Mouse (Mus musculus): ENCODE data around the gene Elf3. TPM values are rescaled to one million over a fixed set of nuclear protein-coding genes. Genes with fewer than 3 reads are reported as not detected.
A peak's percentile ranks its signal among the peaks of the same experiment; 100 is the strongest.

Elf3 gene
- 0.59 and 0.67 TPM in 2 replicates for polyA plus RNA-seq (2015; fragmentation: Nextera tagmentation; extraction: Ambion mirVana)

DNA sequence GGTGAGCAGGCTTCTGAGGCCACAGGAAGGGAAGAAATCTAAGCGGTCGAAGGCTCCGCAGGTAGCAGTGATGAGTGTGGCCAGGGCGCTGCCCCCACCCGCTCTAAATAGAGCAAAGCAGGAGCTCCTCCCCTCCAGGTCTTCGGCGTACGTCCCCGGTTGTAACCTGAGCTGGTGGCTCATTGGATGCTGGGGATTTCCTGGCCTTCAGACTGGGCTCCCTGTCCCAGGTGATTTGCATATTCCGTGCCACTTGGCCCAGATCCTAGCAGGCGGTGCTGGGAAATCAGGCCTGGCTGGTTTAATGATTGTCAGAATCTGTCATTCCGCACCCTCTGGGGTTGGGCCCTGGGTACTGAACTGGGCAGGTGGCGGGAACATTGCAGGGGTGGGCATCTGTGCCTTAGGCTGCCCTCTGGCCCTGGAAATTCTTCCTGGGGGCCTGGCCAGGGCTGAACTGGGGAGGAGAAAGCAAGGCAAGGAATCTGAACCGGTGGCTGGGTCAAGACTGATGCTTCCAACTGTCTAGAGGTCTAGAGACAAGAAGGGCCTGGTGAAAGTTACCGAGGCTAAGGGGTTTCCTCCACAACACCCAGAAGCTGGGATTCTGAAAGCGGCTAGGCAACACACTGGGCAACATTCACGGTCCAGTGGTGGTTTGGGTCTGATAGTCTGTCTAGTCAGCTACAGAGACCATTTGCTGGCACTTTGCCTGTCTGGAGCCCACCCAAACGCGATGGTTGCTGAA is at the start of gene Elf3:
Elf3 (minus strand) TSS at position 189 of the 748 bp plus-strand sequence.
- H3K27ac ChIP-seq (ENCODE audit: low read depth): peak within 1 kb of the TSS; percentile 16; the same call in 1 of the 2 replicates
- H3K4me2 ChIP-seq (ENCODE audit: low read depth, low read length): peak within 1 kb of the TSS; percentile 70
- H3K4me3 ChIP-seq (ENCODE audit: low read depth, low read length): peak within 1 kb of the TSS; percentile 31
- peaks cover 7% of the 10 kb centered on the region for H3K36me3 ChIP-seq (replicated peaks; ENCODE audit: insufficient read depth, low read length)
- WGBS (ENCODE audit: insufficient replicate concordance): 33% methylated on average over 19 of the region's 19 CpGs
- no peaks in the 10 kb centered on the region for H3K27me3 ChIP-seq (ENCODE audit: insufficient read depth, low read length)
- ATAC-seq (peak; percentile 96), DNase-seq (peak; percentile 81)
- H3K9ac ChIP-seq (replicated peaks): peak within 1 kb of the TSS; percentile 50
- peaks cover 5% of the 10 kb centered on the region for H3K4me1 ChIP-seq (ENCODE audit: insufficient read depth)
- TF ChIP-seq EP300 (IDR thresholded peaks at IDR 0.05; ENCODE audit: low read depth): no peak
- TF ChIP-seq CTCF (IDR thresholded peaks at IDR 0.05; ENCODE audit: low read depth): no peak
- H3K9me3 ChIP-seq (ENCODE audit: low read length): no peaks in the 10 kb centered on the region

DNA sequence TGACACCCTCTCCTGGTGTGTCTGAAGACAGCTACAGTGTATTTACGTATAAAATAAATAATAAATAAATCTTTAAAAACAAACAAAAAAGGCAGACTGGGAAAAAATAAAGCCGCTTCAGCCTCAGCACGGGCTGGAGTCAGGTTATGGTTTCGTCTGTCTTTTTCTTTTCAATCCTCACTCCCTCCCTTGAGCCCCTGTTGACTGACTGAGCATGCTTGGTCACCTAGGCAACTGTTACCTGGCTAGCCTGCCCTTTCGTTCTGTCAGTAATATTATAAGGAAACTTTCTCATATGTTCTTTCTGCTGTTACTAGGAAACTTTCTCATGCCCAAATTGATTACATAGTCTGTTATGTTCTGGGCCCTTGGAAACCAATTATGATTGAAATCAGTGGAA is 32.5 kb upstream of the Elf3 start:
- DNase-seq (no peak), ATAC-seq (no peak)
- H3K4me1 ChIP-seq (ENCODE audit: insufficient read depth): no peaks in the 10 kb centered on the region
- H3K4me3 ChIP-seq (ENCODE audit: low read depth, low read length): no peak overlapping the region
- H3K4me2 ChIP-seq (ENCODE audit: low read depth, low read length): no peak overlapping the region
- peaks cover 9% of the 10 kb centered on the region; the same call in 1 of the 2 replicates for H3K36me3 ChIP-seq (replicated peaks; ENCODE audit: insufficient read depth, low read length)
- H3K27me3 ChIP-seq (ENCODE audit: insufficient read depth, low read length): no peaks in the 10 kb centered on the region
- TF ChIP-seq CTCF (IDR thresholded peaks at IDR 0.05; ENCODE audit: low read depth) (no peak), EP300 (IDR thresholded peaks at IDR 0.05; ENCODE audit: low read depth) (no peak)
- H3K27ac ChIP-seq (ENCODE audit: low read depth): no peak overlapping the region
- H3K9ac ChIP-seq (replicated peaks): no peak overlapping the region
- H3K9me3 ChIP-seq (ENCODE audit: low read length): no peaks in the 10 kb centered on the region
- 83% methylated on average over 5 of the region's 5 CpGs for WGBS (ENCODE audit: insufficient replicate concordance)

DNA sequence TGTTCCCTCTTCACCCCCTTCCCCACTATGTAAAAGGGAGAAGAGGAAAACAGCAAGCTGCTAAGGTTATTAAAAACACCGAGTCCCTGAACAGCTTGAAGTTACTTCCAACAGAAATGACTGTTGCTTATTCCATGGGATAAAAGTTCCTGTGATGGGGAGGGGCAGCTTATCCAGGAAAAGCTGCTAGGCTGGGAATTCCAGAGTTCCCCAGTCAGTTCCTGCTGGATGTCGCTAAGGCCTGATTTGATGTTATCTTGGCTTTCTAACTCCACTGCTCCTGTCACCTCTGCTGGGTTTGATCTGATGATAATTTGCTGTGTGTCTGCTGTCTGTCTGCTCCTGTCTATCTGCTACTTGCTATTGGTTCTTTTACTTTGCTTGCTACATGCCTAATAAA is 27.9 kb upstream of the Elf3 start:
- H3K36me3 ChIP-seq (replicated peaks; ENCODE audit: insufficient read depth, low read length): no peaks in the 10 kb centered on the region
- TF ChIP-seq CTCF (IDR thresholded peaks at IDR 0.05; ENCODE audit: low read depth): no peak
- no peak for TF ChIP-seq EP300 (IDR thresholded peaks at IDR 0.05; ENCODE audit: low read depth)

DNA sequence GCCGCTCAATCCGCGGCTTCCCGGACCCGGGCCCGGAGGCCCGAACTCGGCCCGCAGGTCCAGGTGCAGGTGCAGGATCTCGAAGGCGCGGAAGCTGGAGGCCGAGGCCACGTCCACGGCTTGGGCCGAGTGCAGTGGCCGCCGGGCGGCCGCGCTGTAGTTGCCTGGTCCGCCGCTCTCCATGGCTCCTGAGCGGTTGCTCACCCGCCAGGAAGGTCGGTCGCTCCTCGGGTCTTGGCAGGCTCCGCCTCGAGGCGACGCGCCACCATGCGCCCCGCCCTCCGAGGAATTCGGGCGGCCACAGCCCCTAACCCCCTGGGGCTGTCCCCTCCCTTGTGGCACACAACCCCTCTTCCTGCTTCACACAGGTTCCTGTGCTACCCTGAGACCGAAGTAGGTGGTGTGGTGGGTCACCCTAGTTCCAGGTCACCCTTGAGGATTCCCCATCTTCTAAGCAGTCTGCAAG is 25.5 kb upstream of the Elf3 start, which contains the start of gene Rnpep:
Rnpep (minus strand) TSS at position 259 of the 466 bp plus-strand sequence.
- peak; percentile 70 for DNase-seq
- peak within 1 kb of the TSS; percentile 92 for H3K27ac ChIP-seq (ENCODE audit: low read depth)
- H3K27me3 ChIP-seq (ENCODE audit: insufficient read depth, low read length): no peaks in the 10 kb centered on the region
- peak within 1 kb of the TSS; percentile 83 for H3K9ac ChIP-seq (replicated peaks)
- peak within 1 kb of the TSS; percentile 84 for H3K4me3 ChIP-seq (ENCODE audit: low read depth, low read length)
- under 1% methylated on average over 39 of the region's 39 CpGs for WGBS (ENCODE audit: insufficient replicate concordance)
- TF ChIP-seq CTCF (IDR thresholded peaks at IDR 0.05; ENCODE audit: low read depth) (no peak), EP300 (IDR thresholded peaks at IDR 0.05; ENCODE audit: low read depth) (no peak)
- H3K9me3 ChIP-seq (ENCODE audit: low read length): no peaks in the 10 kb centered on the region
- H3K4me1 ChIP-seq (ENCODE audit: insufficient read depth): peaks cover 13% of the 10 kb centered on the region
- ATAC-seq: peak; percentile 66
- H3K36me3 ChIP-seq (replicated peaks; ENCODE audit: insufficient read depth, low read length): peaks cover 3% of the 10 kb centered on the region; the same call in 1 of the 2 replicates
- H3K4me2 ChIP-seq (ENCODE audit: low read depth, low read length): peak within 1 kb of the TSS; percentile 78

More for the DNA sequence above, 27.9 kb upstream of the Elf3 start:
- 53% methylated on average over 2 of the region's 2 CpGs for WGBS (ENCODE audit: insufficient replicate concordance)
- DNase-seq (no peak), ATAC-seq (no peak)
- H3K4me2 ChIP-seq (ENCODE audit: low read depth, low read length): no peak overlapping the region
- H3K27me3 ChIP-seq (ENCODE audit: insufficient read depth, low read length): no peaks in the 10 kb centered on the region
- H3K9ac ChIP-seq (replicated peaks): no peak overlapping the region
- no peaks in the 10 kb centered on the region for H3K9me3 ChIP-seq (ENCODE audit: low read length)
- no peak overlapping the region for H3K4me3 ChIP-seq (ENCODE audit: low read depth, low read length)
- H3K27ac ChIP-seq (ENCODE audit: low read depth): no peak overlapping the region
- H3K4me1 ChIP-seq (ENCODE audit: insufficient read depth): peaks cover 10% of the 10 kb centered on the region

DNA sequence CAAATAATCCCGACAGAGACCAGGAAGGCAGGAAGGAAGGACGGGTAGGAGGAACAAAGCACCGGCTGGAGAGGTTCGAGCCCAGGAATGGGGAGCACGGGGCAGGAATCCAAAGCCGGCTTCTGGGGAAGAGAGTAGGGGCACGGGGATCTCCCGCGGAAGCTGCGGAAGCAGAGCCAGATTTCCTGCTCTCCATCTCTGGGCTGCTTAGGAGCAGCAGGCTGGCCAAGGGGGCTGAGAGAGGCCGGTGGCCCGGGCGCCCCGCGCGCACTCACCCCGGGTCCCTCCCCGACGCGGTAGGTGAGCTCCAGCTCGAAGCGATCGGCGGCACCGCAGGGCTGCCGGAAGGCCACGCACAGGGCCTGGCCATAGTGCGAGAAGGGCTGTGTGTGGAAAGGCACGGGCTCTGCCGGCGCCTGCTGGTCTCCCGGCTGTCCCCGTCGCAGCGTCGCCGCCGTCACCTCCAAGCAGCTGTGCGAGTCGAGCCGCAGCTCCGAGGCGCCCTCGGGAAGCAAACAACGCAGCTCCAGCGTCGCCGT is 25.0 kb upstream of the Elf3 start:
- WGBS (ENCODE audit: insufficient replicate concordance): under 1% methylated on average over 37 of the region's 48 CpGs

More for the DNA sequence above, 25.0 kb upstream of the Elf3 start:
- Histone ChIP-seq H3K27ac (ENCODE audit: low read depth) (peak overlapping the region; percentile 92), H3K36me3 (replicated peaks; ENCODE audit: insufficient read depth, low read length) (peaks cover 7% of the 10 kb centered on the region; the same call in 1 of the 2 replicates), H3K4me2 (ENCODE audit: low read depth, low read length) (peak overlapping the region; percentile 78), H3K27me3 (ENCODE audit: insufficient read depth, low read length) (no peaks in the 10 kb centered on the region), H3K4me3 (ENCODE audit: low read depth, low read length) (peak overlapping the region; percentile 84), H3K9ac (replicated peaks) (peak overlapping the region; percentile 83), H3K4me1 (ENCODE audit: insufficient read depth) (peaks cover 13% of the 10 kb centered on the region), H3K9me3 (ENCODE audit: low read length) (no peaks in the 10 kb centered on the region)
- TF ChIP-seq EP300 (IDR thresholded peaks at IDR 0.05; ENCODE audit: low read depth): no peak
- peak; percentile 61 for ATAC-seq
- peak; percentile 47 for DNase-seq
